Mouse (Mus musculus) small intestine, adult 2 months (tissue): Measurements from ENCODE around the gene Elavl3.

ENCODE experiments used
- CTCF ChIP-seq: fragments of 200-500 bp; IDR thresholded peaks from 2 replicates; pipeline ENCODE4 v1.5.1; 2012; ENCODE audit warnings: low read depth, mild to moderate bottlenecking, control low read depth, inconsistent platforms, low read length, moderate library complexity, mixed read lengths; ENCODE audit not compliant: insufficient replicate concordance, insufficient read length; ENCODE audit errors: extremely low read depth
- POLR2A ChIP-seq: fragments of 200-500 bp; IDR thresholded peaks from 2 replicates; pipeline ENCODE4 v1.6.1; 2012; ENCODE audit warnings: low read depth, mild to moderate bottlenecking, control low read depth, inconsistent platforms, low read length, moderate library complexity

GRCm38 (mm10) chr9:22056303-22056910 is 4.6 kb upstream of the Elavl3 start:
- TF ChIP-seq CTCF (no peak), POLR2A (no peak)
